Mouse (Mus musculus): Measurements from ENCODE around the gene Gm906.

DNA sequence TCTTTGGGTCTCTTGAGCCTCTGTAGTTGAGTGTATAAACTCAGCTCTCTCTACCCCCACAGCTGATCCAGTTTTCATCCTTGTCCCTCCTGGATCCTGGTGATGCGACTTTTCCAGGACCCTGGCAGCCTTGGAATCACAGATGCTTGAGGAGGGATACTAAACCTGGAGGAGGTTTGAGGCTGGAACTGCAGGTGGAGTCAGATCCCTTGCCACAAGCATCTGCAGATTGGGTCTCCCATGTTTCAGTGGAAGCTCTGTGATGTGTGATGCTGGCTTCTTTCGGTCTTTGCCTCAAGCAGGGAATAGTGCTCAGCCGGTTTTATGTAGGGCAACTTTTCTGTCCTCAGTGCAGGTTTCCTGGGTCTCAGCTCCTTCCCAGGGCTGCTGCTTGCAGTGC is 13.6 kb downstream of the Gm906 start:
- no peak for TF ChIP-seq CTCF (IDR thresholded peaks at IDR 0.05; ENCODE audit: low read depth, low read length)
- TF ChIP-seq GATA1 (IDR thresholded peaks at IDR 0.05; ENCODE audit: borderline replicate concordance, low read length), result no peak
- TF ChIP-seq POLR2AphosphoS5 (IDR thresholded peaks at IDR 0.05; ENCODE audit: insufficient replicate concordance, low read depth, low read length), result no peak
